Mouse (Mus musculus) forebrain, embryonic 10.5 days (tissue): ENCODE measurements at regions not wholly inside any gene's neighbourhood (a gene's known extent, or its start where the extent isn't known, plus 50 kb on each side); places are given as distances from the start of the nearest gene placed in this dataset.
A peak's percentile ranks its signal among the peaks of the same experiment; 100 is the strongest.

Experiments used
- DNase-seq: peaks from one replicate; pipeline ENCODE4 v3.0.0-alpha.2; 2017; ENCODE audit warnings: low spot score; ENCODE audit errors: extremely low spot score
- H3K27ac ChIP-seq: fragments of 300-500 bp; sonication (generic); 2 replicates; pipeline ENCODE4 v1.5.1; 2016; ENCODE audit warnings: mild to moderate bottlenecking
- H3K27me3 ChIP-seq: fragments of 300-500 bp; sonication (generic); 2 replicates; pipeline ENCODE4 v1.6.1; 2016; ENCODE audit warnings: mild to moderate bottlenecking; ENCODE audit not compliant: poor library complexity, severe bottlenecking
- H3K36me3 ChIP-seq: fragments of 300-500 bp; sonication (generic); replicated peaks from 2 replicates; pipeline ENCODE4 v1.6.1; 2016; ENCODE audit warnings: mild to moderate bottlenecking, moderate library complexity
- H3K4me1 ChIP-seq: fragments of 300-500 bp; sonication (generic); 2 replicates; pipeline ENCODE4 v1.6.1; 2016
- H3K4me3 ChIP-seq: fragments of 300-500 bp; sonication (generic); 2 replicates; pipeline ENCODE4 v1.5.1; 2016; ENCODE audit warnings: mild to moderate bottlenecking, moderate library complexity
- H3K9me3 ChIP-seq: fragments of 300-500 bp; sonication (generic); 2 replicates; pipeline ENCODE4 v1.6.1; 2016; ENCODE audit warnings: mild to moderate bottlenecking, moderate library complexity
- WGBS: fragments of 180-500 bp; shearing (Covaris S2); methylation state at CpG from one replicate; pipeline ENCODE4 v1.1.7; 2016; 5-methylcytosine and 5-hydroxymethylcytosine counted together

DNA sequence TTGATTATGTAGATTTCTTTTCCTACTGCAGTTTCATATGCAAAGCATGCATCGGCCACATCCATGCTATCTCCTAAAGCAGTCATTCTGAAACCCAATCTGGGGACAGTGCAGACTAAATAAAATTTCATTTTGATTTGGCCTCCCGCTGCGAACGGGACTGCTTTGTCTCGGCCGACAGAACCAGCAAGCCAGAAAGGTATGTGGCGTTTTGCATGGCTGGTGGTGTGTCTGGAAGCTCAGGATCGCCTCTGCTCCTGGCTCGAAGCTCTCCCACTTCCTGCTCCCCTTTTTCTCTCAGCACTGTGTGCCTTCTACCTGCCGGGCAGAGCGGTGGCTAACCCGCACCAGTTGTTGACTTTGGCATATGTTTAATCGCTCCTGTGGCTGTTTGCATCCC lies 433.8 kb upstream of the Pou3f3 start:
- Histone ChIP-seq H3K9me3 (no peaks in the 10 kb centered on the region), H3K27me3 (no peaks in the 10 kb centered on the region), H3K36me3 (no peaks in the 10 kb centered on the region), H3K4me1 (peaks cover 61% of the 10 kb centered on the region), H3K27ac (peak overlapping the region; percentile 86), H3K4me3 (peak overlapping the region; percentile 40)
- WGBS: 12% methylated on average over 13 of the region's 13 CpGs
- DNase-seq: no peak

DNA sequence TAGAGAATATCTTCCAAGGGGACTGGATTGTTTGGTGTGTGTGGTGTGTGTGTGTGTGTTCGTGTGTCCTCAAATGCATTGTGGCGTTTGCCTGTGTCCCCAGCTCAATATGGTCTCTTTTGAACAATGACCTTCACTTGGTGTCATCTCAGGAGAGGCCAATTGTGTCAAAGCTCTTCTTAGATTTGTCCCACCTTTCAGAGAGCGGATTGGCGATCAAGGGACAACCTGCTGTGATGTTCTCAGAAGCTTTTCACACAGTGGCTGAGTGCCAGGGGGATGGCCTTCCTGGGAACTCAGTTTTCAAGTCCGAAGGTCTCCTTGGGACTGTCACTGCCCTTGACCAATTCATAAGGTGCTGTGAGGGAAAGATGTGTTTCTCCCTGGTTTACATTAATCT lies 433.0 kb upstream of the Pou3f3 start:
- peaks cover 53% of the 10 kb centered on the region for H3K4me1 ChIP-seq
- no peaks in the 10 kb centered on the region for H3K36me3 ChIP-seq
- H3K27ac ChIP-seq: peak overlapping the region; percentile 86
- no peaks in the 10 kb centered on the region for H3K27me3 ChIP-seq
- no peak for DNase-seq
- WGBS: 53% methylated on average over 5 of the region's 5 CpGs
- H3K9me3 ChIP-seq: no peaks in the 10 kb centered on the region
- no peak overlapping the region for H3K4me3 ChIP-seq

DNA sequence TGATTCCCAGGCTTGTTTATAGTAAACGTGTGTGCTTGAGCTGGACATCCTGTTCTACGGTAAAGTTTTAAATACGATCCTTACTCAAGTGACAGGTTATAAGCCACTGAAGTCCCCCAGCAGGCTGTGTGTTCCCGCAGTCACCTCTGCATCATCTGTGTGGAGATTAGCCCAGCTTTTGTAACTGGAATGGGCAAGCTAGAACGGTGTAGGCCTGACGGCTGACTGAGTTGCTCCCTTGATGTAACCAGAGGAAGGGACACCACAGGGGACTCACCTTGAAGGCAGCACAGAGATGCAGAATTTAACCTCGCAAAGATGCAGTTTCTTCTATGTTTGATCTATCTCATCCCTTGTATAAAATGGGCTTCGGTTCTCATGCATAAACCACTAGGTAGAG lies 418.4 kb upstream of the Pou3f3 start:
- WGBS: 50% methylated on average over 8 of the region's 8 CpGs
- Histone ChIP-seq H3K4me3 (no peak overlapping the region), H3K27ac (peak overlapping the region; percentile 72), H3K4me1 (peaks cover 20% of the 10 kb centered on the region), H3K36me3 (no peaks in the 10 kb centered on the region), H3K9me3 (peaks cover 4% of the 10 kb centered on the region; the same call in 1 of the 2 replicates), H3K27me3 (no peaks in the 10 kb centered on the region)
- DNase-seq: no peak

DNA sequence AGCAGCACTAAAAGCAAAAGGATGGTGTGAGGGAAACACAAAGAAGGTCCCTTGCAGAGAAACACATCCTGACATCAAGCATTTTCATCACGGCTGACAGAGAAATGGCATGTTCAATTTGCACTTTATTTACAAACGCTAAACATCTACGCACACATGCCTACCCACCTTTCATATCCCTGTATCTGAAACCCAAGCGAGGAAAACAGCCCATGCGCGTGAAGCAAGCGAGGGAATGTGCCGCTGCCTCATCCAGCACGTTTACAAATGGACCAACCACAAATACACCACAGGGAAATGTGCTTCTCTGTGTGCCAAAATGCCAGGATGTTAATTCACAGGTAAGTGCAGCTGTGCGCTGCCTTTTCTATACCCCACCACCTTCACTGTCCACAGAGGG lies 399.7 kb upstream of the Pou3f3 start:
- 88% methylated on average over 10 of the region's 10 CpGs for WGBS
- Histone ChIP-seq H3K4me1 (no peaks in the 10 kb centered on the region), H3K4me3 (no peak overlapping the region)

DNA sequence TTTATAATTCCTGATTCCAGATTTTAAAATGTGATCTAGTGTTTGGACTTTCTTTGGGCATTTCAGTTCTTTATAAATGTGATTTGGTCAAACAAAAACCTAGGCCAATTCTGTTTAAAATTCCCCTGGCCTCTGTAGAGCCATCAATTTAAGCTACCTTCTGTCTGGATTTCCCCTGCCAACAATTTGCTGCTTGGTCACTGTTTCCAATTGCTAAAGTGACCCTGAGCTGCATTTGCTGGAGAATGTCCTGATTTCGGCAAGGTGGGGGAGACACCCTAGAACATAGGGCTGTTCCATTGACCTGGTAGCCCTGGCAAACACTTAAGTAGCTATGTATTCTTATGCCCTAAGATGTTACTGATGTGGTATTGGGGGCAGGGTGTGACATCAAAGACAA lies 386.3 kb upstream of the Pou3f3 start:
- DNase-seq: no peak
- no peaks in the 10 kb centered on the region for H3K9me3 ChIP-seq
- H3K4me3 ChIP-seq: no peak overlapping the region
- H3K36me3 ChIP-seq: no peaks in the 10 kb centered on the region
- H3K27ac ChIP-seq: no peak overlapping the region
- WGBS: 79% methylated on average over 1 of the region's 1 CpGs
- H3K27me3 ChIP-seq: no peaks in the 10 kb centered on the region
- no peaks in the 10 kb centered on the region for H3K4me1 ChIP-seq

More for the DNA sequence above, 399.7 kb upstream of the Pou3f3 start:
- Histone ChIP-seq H3K36me3 (no peaks in the 10 kb centered on the region), H3K27me3 (no peaks in the 10 kb centered on the region), H3K27ac (0 out of 2 replicates have a peak overlapping the region, but pooled peaks have one; percentile 4), H3K9me3 (no peaks in the 10 kb centered on the region)
- DNase-seq: no peak

DNA sequence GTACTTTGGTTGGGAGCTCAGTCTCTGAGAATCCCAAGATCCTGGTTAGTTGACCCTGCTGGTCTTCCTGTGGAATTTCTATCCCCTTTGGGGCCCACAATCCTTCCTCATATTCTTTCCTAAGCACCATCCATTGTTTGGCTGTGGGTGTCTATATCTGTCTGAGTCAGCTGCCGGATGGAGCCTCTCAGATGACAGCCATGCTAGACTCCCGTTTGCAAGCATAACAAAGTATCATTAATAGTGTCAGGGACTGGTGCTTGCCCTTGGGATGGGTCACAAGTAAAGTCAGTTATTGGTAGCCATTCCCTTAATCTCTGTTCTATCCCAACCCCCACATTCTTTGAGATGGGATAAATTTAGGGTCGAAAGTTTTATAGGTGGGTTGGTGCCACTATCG lies 382.1 kb upstream of the Pou3f3 start:
- 89% methylated on average over 4 of the region's 4 CpGs for WGBS
- Histone ChIP-seq H3K36me3 (no peaks in the 10 kb centered on the region), H3K9me3 (no peaks in the 10 kb centered on the region), H3K27me3 (no peaks in the 10 kb centered on the region), H3K4me3 (no peak overlapping the region), H3K27ac (no peak overlapping the region), H3K4me1 (no peaks in the 10 kb centered on the region)
- DNase-seq: no peak

DNA sequence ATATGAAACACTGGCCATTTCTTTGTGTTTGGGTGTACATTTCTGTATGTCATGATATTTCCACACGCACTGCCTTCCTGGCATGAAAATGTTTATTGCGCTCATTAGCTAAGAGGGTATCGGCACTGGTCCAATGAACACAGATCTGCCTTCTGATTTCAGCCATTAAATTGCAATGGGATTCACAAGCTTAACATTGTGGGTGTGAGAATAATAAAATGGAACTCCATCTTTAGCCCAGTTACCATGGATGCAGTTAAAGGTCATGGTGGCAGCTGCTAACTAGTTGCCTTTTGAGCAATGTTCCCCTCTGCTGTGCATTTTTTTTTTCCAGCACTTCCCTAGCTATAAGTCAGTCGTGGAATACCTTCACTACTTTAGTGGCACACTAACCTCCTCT lies 343.7 kb upstream of the Pou3f3 start:
- Histone ChIP-seq H3K27ac (no peak overlapping the region), H3K36me3 (no peaks in the 10 kb centered on the region), H3K9me3 (no peaks in the 10 kb centered on the region), H3K4me1 (peaks cover 12% of the 10 kb centered on the region), H3K4me3 (no peak overlapping the region), H3K27me3 (no peaks in the 10 kb centered on the region)
- 77% methylated on average over 4 of the region's 4 CpGs for WGBS
- no peak for DNase-seq

DNA sequence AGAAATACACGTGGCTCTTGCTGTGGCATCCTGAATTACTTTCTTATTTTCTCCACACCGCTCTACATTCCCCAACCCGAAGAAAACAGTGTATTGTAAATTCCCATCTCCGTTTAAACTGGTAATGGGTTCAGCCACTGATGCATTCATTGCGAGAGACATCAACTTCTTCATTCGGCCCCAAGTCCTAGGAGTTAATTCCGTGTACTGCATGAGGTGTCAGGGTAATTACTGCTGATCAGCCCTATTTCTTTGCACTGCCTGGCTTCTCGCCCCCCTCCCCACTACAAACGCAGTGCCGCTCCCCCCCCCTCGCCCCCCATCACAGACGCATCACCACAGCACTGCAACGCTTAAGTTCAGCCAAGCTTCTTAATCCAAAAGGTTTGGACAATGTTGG lies 343.2 kb upstream of the Pou3f3 start:
- H3K36me3 ChIP-seq: no peaks in the 10 kb centered on the region
- H3K27ac ChIP-seq: no peak overlapping the region
- no peak overlapping the region for H3K4me3 ChIP-seq
- H3K4me1 ChIP-seq: peaks cover 12% of the 10 kb centered on the region
- no peaks in the 10 kb centered on the region for H3K9me3 ChIP-seq
- no peak for DNase-seq
- no peaks in the 10 kb centered on the region for H3K27me3 ChIP-seq
- 75% methylated on average over 13 of the region's 13 CpGs for WGBS

DNA sequence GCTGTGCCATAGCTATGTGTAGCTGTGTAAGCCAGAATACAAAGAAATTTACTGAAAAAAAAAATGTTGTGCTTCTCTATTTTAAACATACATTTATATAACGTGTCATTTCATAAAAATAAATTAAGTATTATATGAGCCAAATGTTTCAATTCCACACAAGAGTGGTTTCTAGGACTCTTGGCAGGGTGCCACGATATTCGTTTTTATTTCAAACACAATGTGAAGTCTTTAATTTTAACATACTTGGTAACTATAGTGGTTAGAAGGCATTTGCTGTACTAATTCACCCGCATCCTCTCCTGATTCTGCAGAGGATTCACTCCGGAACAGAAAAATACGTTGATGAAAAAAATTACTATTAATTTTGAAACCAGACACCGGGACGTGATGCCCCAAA lies 342.5 kb upstream of the Pou3f3 start:
- DNase-seq: no peak
- H3K4me3 ChIP-seq: no peak overlapping the region
- 95% methylated on average over 8 of the region's 8 CpGs for WGBS
- no peak overlapping the region for H3K27ac ChIP-seq
- no peaks in the 10 kb centered on the region for H3K9me3 ChIP-seq
- no peaks in the 10 kb centered on the region for H3K36me3 ChIP-seq
- H3K4me1 ChIP-seq: peaks cover 12% of the 10 kb centered on the region
- no peaks in the 10 kb centered on the region for H3K27me3 ChIP-seq

DNA sequence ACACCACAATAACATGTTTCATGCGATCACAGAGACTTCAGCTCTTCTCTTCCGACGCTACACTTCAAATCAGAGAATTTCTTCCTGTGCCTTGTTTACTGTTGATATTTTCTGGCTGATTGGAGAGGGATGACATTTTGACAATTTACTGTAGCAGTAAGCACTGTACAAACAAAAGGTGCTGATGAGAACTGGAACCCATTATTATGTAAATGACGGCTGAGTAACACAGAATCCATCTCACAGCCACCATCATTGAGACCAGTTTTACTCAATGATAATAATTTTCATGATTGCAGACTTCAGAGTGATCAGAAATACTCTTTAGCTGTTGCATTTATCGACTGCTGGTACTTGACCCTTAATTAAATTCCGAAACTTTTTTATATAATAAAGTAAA lies 341.5 kb upstream of the Pou3f3 start:
- H3K27me3 ChIP-seq: no peaks in the 10 kb centered on the region
- H3K9me3 ChIP-seq: no peaks in the 10 kb centered on the region
- WGBS: 93% methylated on average over 6 of the region's 6 CpGs
- no peaks in the 10 kb centered on the region for H3K36me3 ChIP-seq
- peaks cover 12% of the 10 kb centered on the region for H3K4me1 ChIP-seq
- H3K4me3 ChIP-seq: no peak overlapping the region
- no peak for DNase-seq
- H3K27ac ChIP-seq: no peak overlapping the region

DNA sequence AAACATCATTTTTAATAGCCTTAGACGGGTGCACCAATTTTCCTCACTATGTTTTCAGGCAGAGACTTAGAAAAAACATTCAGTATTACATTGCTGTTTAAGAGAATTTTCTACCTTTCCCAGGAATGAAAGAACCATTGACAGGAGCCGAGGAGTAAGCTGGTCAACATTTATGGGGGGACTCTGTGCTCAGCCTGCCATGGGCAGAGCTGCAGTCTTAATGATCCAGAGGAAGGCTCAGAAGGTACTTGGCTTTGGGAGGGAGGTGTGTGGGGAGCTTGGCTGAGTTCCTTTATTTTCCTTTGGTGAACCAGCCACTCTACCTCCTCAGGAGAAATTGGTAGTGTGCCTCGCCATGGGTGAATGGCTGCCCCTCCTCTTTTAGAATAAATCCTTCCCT lies 333.1 kb upstream of the Pou3f3 start:
- Histone ChIP-seq H3K27ac (no peak overlapping the region), H3K4me1 (no peaks in the 10 kb centered on the region), H3K4me3 (no peak overlapping the region), H3K9me3 (no peaks in the 10 kb centered on the region), H3K36me3 (no peaks in the 10 kb centered on the region), H3K27me3 (no peaks in the 10 kb centered on the region)
- DNase-seq: no peak
- 82% methylated on average over 3 of the region's 3 CpGs for WGBS

DNA sequence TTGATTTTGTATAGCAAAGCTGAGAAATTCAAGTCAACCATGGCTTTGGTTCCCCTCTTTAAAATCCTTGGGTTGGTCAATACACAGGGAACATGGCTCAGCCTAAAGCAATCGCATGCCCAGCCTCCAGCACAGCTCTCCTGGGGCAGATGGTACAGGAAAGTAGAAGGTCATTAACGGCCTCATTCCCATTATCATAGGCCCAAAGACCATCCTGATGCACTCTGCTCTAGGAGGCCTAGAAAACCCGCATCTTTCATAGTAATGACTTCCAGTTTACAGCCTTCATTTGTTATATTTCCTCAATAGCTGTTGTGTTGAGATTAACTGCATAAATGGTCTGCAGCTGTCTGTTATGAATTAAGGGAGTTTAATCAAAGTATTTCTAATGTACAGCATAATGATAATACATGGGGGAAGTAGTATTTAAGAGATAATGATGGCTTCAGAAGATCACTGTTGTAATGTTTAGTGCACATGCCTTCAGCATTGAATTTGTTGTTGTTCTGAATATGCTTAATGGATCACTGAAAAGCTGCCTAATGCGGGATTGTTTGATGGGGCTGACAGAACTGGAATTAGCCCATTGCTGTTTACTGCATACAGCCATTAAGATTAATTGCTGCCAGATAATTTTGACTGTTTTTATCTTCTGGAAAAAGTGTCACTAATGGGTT lies 329.8 kb upstream of the Pou3f3 start:
- H3K9me3 ChIP-seq: no peaks in the 10 kb centered on the region
- WGBS: 91% methylated on average over 4 of the region's 4 CpGs
- H3K27ac ChIP-seq: no peak overlapping the region
- no peaks in the 10 kb centered on the region for H3K27me3 ChIP-seq
- no peak overlapping the region for H3K4me3 ChIP-seq
- DNase-seq: no peak
- 0 out of 2 replicates have a peak, but pooled peaks cover 6% of the 10 kb centered on the region for H3K4me1 ChIP-seq
- H3K36me3 ChIP-seq: no peaks in the 10 kb centered on the region

DNA sequence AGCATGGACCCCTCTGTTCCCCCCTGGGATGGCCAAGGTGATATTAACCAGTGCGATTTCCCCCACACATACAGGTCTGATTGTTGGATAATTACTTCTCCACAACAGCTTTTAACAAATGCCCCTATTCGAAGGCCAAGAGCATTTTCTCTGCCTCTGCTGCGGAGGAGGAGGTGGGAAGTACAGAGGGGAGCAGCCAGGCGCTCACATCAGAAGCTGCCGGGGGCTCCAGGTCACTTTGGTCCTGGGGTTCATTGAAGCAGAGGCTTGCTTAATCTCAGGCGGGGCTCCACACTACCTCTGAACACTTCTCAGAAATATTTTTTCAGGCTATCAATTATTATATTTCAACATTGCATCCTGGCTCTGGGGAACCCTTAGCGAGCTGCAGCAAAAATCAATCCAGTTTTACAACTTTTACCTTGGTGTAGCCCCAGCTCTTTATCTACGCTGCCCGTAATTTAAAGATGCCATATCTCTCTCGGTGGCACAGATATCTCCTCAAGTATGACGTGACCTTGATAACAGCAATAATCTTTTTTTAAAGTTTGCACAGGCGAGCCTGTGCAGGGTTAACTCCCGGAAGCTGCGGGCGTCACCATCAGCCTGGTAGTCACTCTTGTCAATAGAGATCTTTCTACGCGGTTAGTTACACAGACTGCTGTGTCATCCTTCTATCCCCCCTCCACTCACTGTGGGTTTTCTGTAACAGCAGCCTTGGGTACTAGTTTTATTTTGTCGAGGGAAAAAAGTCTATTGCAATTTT lies 307.5 kb upstream of the Pou3f3 start:
- peaks cover 22% of the 10 kb centered on the region for H3K4me1 ChIP-seq
- no peak overlapping the region for H3K4me3 ChIP-seq
- no peak for DNase-seq
- 70% methylated on average over 18 of the region's 18 CpGs for WGBS
- H3K27me3 ChIP-seq: peaks cover 4% of the 10 kb centered on the region; the same call in 1 of the 2 replicates
- H3K27ac ChIP-seq: no peak overlapping the region
- no peaks in the 10 kb centered on the region for H3K9me3 ChIP-seq
- H3K36me3 ChIP-seq: no peaks in the 10 kb centered on the region
